Mouse (Mus musculus) CD8-positive naive resting alpha-beta T cell, adult 57 days (primary cell): ENCODE data around the gene Tmem45a2. TPM values are rescaled to one million over a fixed set of nuclear protein-coding genes. Genes with fewer than 3 reads are reported as not detected.

ENCODE experiments used
- total RNA-seq: library from RNA; stranded (reverse); gene quantifications from one replicate; pipeline ENCODE4 v1.2.4, GENCODE M21; 2023

Tmem45a2 gene
- total RNA-seq, result not detected

GRCm38 (mm10) chr16:57071132-57071639 lies at the start of gene Tmem45a2:
TSS of gene Tmem45a2 (minus strand) at chr16:57071372.

Other genes starting within 250 kb of the Tmem45a2 start
- not detected for gene Tmem45a, start 185.2 kb downstream of the Tmem45a2 start, total RNA-seq
- not detected for gene Lnp1, start 143.3 kb downstream of the Tmem45a2 start, total RNA-seq
- gene Tomm70a, start 50.3 kb upstream of the Tmem45a2 start, total RNA-seq, result 29.9 TPM
- 18.8 TPM for gene Nit2, start 96.0 kb upstream of the Tmem45a2 start, total RNA-seq
- 48.5 TPM for gene Tbc1d23, start 160.1 kb upstream of the Tmem45a2 start, total RNA-seq
- gene Tmem30c, start 221.5 kb upstream of the Tmem45a2 start, total RNA-seq, result not detected